Mouse (Mus musculus): ENCODE results near the gene Zfp869.

DNA sequence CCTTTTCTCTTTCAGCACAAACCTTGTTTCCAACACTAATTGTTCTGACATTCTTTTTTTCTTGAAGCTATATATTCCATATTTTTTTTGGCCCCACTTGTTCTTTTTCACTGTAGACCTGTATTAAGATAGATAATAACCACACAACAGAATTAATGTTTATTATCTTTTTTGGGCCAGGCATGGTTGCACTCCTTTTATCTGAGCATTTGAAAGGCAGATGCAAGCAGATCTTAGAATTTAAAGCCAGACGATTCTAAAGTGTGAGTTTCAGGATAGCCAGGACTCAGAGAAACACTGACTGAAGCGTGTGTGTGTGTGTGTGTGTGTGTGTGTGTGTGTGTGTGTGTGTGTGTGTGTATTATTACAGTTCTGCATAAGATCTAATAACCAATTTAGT lies 41.9 kb upstream of the Zfp869 start:
- TF ChIP-seq POLR2A (IDR thresholded peaks at IDR 0.05; ENCODE audit: insufficient read length, low read depth), result no peak
- no peak for TF ChIP-seq POLR2AphosphoS2 (IDR thresholded peaks at IDR 0.05; ENCODE audit: insufficient read length, low read depth)
- no peak for TF ChIP-seq USF1 (IDR thresholded peaks at IDR 0.05; ENCODE audit: low read depth)
- TF ChIP-seq MAX (IDR thresholded peaks at IDR 0.05; ENCODE audit: low read depth), result no peak
- no peak for TF ChIP-seq SRF (IDR thresholded peaks at IDR 0.05; ENCODE audit: control insufficient read depth, insufficient read length, low read depth)
- no peak for TF ChIP-seq REST (IDR thresholded peaks at IDR 0.05; ENCODE audit: insufficient read depth, insufficient read length)
- no peak for TF ChIP-seq MYOG (IDR thresholded peaks at IDR 0.05; ENCODE audit: control insufficient read depth in 1 of 3, insufficient read depth in 1 of 3, insufficient read length in 2 of 3, low read depth in 2 of 3)
- no peak for TF ChIP-seq E2F4 (IDR thresholded peaks at IDR 0.05; ENCODE audit: insufficient read depth)
- TF ChIP-seq MYOD1 (IDR thresholded peaks at IDR 0.05; ENCODE audit: control insufficient read depth in 1 of 3, insufficient read length in 2 of 3, low read depth in 2 of 3), result no peak
- no peak for TF ChIP-seq TCF3 (IDR thresholded peaks at IDR 0.05; ENCODE audit: insufficient read length, low read depth)
